Mouse (Mus musculus) liver, embryonic 12.5 days (tissue): Measurements from ENCODE around the gene B3galnt2. TPM values are rescaled to one million over a fixed set of nuclear protein-coding genes. Genes with fewer than 3 reads are reported as not detected.
"Not testable (repeated sequence)": the region's sequence is repeated elsewhere in the genome, so short reads cannot be mapped to it uniquely, and the experiment has no call there.

Source experiments
- ATAC-seq: fragments of 200-750 bp; cut with Nextera tagmentation; 2 replicates; pipeline ENCODE4 v1.8.0; 2017; ENCODE audit warnings: moderate number of reproducible peaks, mild to moderate bottlenecking, moderate library complexity
- H3K27ac ChIP-seq: fragments of 300-500 bp; sonication (generic); 2 replicates; pipeline ENCODE4 v1.5.1; 2016; ENCODE audit warnings: mild to moderate bottlenecking
- H3K27me3 ChIP-seq: fragments of 300-500 bp; sonication (generic); replicated peaks from 2 replicates; pipeline ENCODE4 v1.6.1; 2016; ENCODE audit warnings: mild to moderate bottlenecking, moderate library complexity
- H3K36me3 ChIP-seq: fragments of 300-500 bp; sonication (generic); 2 replicates; pipeline ENCODE4 v1.6.1; 2016; ENCODE audit warnings: mild to moderate bottlenecking, moderate library complexity
- H3K4me1 ChIP-seq: fragments of 300-500 bp; sonication (generic); 2 replicates; pipeline ENCODE4 v1.6.1; 2016
- H3K4me2 ChIP-seq: fragments of 300-500 bp; sonication (generic); 2 replicates; pipeline ENCODE4 v1.6.1; 2016; ENCODE audit warnings: mild to moderate bottlenecking, moderate library complexity
- H3K4me3 ChIP-seq: fragments of 300-500 bp; sonication (generic); 2 replicates; pipeline ENCODE4 v1.5.1; 2016; ENCODE audit warnings: mild to moderate bottlenecking, moderate library complexity
- H3K9ac ChIP-seq: fragments of 300-500 bp; sonication (generic); 2 replicates; pipeline ENCODE4 v1.6.1; 2016; ENCODE audit warnings: mild to moderate bottlenecking, moderate library complexity
- H3K9me3 ChIP-seq: fragments of 300-500 bp; sonication (generic); replicated peaks from 2 replicates; pipeline ENCODE4 v1.6.1; 2016; ENCODE audit warnings: mild to moderate bottlenecking, moderate library complexity
- WGBS: fragments of 180-500 bp; shearing (Covaris S2); methylation state at CpG from one replicate; pipeline ENCODE4 v1.1.7; 2016; ENCODE audit not compliant: insufficient replicate concordance; 5-methylcytosine and 5-hydroxymethylcytosine counted together
- polyA plus RNA-seq: library from polyadenylated mRNA; unstranded; fragments of >200 nt; fragmentation: Nextera tagmentation; extraction: Ambion mirVana; gene quantifications from 2 replicates; pipeline ENCODE4 v1.2.1, GENCODE M21; 2016

B3galnt2 gene
- polyA plus RNA-seq, 1 experiment from 2014 or later, result 44.6 TPM

- Histone ChIP-seq H3K27me3 (no peaks in the 10 kb centered on the region), H3K4me2 (no peak overlapping the region), H3K9ac (no peak overlapping the region), H3K27ac (no peak overlapping the region), H3K9me3 (no peaks in the 10 kb centered on the region), H3K4me1 (peaks cover 35% of the 10 kb centered on the region), H3K36me3 (peaks cover 88% of the 10 kb centered on the region), H3K4me3 (no peak overlapping the region)
- WGBS, result 95% methylated on average over 2 of the region's 2 CpGs
- ATAC-seq, result no peak
Observed at GRCm38 (mm10) chr13:14014001-14014400, 59.7 kb downstream of the B3galnt2 start.

DNA sequence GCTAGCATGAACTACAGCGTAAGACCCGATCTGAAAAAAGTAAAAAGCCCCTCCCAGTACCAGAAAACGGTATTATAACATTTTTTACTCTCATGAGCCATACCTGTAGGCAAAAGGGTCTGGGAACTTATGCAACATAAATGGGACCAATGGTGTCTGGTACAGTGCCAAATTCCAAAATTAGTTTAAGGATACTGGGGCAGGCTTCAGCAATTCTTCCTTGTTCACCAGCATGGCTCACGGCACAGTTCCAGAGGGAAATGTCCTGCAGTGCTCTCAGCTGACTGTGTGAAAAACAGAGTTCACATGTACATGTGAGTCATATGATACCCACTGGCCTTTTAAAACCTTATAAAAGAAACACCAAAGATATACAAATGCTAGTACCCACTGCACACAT, 60.3 kb downstream of the B3galnt2 start:
- Histone ChIP-seq H3K36me3 (peaks cover 88% of the 10 kb centered on the region), H3K4me1 (peaks cover 40% of the 10 kb centered on the region), H3K9me3 (no peaks in the 10 kb centered on the region), H3K4me3 (no peak overlapping the region), H3K27me3 (no peaks in the 10 kb centered on the region), H3K27ac (no peak overlapping the region), H3K4me2 (no peak overlapping the region), H3K9ac (no peak overlapping the region)
- no peak for ATAC-seq
- WGBS, result 86% methylated on average over 4 of the region's 4 CpGs

- Histone ChIP-seq H3K36me3 (peaks cover 83% of the 10 kb centered on the region), H3K4me1 (peaks cover 43% of the 10 kb centered on the region), H3K4me3 (no peak overlapping the region), H3K9me3 (no peaks in the 10 kb centered on the region), H3K9ac (no peak overlapping the region), H3K4me2 (no peak overlapping the region), H3K27ac (no peak overlapping the region), H3K27me3 (no peaks in the 10 kb centered on the region)
- no peak for ATAC-seq
- WGBS, result 77% methylated on average over 6 of the region's 6 CpGs
Observed at GRCm38 (mm10) chr13:14015609-14016008, 61.3 kb downstream of the B3galnt2 start.

DNA sequence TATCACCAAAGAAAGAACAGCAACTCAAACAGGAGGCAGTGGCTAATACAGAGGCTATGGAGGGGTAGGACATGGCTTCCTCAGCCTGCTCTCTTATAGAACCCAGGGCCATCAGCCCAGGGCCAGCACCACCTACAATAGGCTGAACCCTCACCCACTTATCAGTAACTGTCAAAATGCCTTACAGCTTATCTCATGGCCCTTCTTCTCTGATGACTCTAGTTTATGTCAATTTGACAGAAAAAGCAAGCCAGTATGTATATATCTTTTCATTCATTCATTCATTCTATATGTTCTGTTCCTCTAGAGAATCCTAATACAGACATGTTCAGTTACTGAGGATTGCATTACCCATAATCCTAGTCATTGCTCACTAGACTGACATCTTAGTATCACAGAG, 64.0 kb downstream of the B3galnt2 start:
- Histone ChIP-seq H3K4me1 (peaks cover 27% of the 10 kb centered on the region), H3K9ac (peak overlapping the region; percentile 33; the same call in 1 of the 2 replicates), H3K4me2 (peak overlapping the region; percentile 27), H3K9me3 (no peaks in the 10 kb centered on the region), H3K36me3 (peaks cover 61% of the 10 kb centered on the region), H3K4me3 (no peak overlapping the region), H3K27me3 (no peaks in the 10 kb centered on the region), H3K27ac (peak overlapping the region; percentile 80)
- peak; percentile 86 for ATAC-seq

- no peaks in the 10 kb centered on the region for H3K27me3 ChIP-seq
- no peak overlapping the region for H3K9ac ChIP-seq
- peaks cover 27% of the 10 kb centered on the region for H3K4me1 ChIP-seq
- peak overlapping the region; percentile 27 for H3K4me2 ChIP-seq
- H3K4me3 ChIP-seq, result no peak overlapping the region
- H3K9me3 ChIP-seq, result no peaks in the 10 kb centered on the region
- 78% methylated on average over 3 of the region's 3 CpGs for WGBS
- H3K27ac ChIP-seq, result peak overlapping the region; percentile 80
- ATAC-seq, result peak; percentile 46
- H3K36me3 ChIP-seq, result peaks cover 56% of the 10 kb centered on the region
Observed at GRCm38 (mm10) chr13:14018852-14019251, 64.6 kb downstream of the B3galnt2 start.

DNA sequence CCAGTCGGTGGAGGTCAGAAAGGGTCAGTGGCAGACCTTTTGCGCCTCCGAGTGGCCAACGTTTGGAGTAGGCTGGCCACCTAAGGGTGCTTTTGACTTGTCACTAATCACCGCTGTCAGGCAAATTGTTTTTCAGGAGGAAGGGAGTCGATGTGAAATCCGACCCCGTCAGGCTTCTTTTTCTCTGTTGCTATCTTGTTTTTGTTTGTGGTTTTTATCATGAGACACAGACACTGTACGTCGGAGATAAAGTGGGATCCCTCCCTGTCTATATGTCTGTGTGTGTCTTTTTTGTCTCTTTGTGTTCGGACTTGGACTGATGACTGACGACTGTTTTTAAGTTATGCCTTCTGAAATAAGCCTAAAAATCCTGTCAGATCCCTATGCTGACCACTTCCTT, 67.1 kb downstream of the B3galnt2 start:
- 15% methylated on average over 11 of the region's 12 CpGs for WGBS
- peaks cover 33% of the 10 kb centered on the region for H3K4me1 ChIP-seq
- ATAC-seq, result peak; percentile 68
- H3K4me3 ChIP-seq, result peak overlapping the region; percentile 26
- H3K27me3 ChIP-seq, H3K9ac ChIP-seq, H3K9me3 ChIP-seq: not testable (repeated sequence)
- peak overlapping the region; percentile 84; the same call in 1 of the 2 replicates for H3K27ac ChIP-seq
- peaks cover 44% of the 10 kb centered on the region for H3K36me3 ChIP-seq
- peak overlapping the region; percentile 50 for H3K4me2 ChIP-seq

- ATAC-seq, result no peak
- Histone ChIP-seq H3K9ac (no peak overlapping the region), H3K4me3 (no peak overlapping the region), H3K4me2 (no peak overlapping the region), H3K27ac (0 out of 2 replicates have a peak overlapping the region, but pooled peaks have one; percentile 30), H3K36me3 (peaks cover 38% of the 10 kb centered on the region), H3K27me3 (no peaks in the 10 kb centered on the region), H3K9me3 (no peaks in the 10 kb centered on the region), H3K4me1 (peaks cover 34% of the 10 kb centered on the region)
- 92% methylated on average over 6 of the region's 6 CpGs for WGBS
Observed at GRCm38 (mm10) chr13:14025554-14025953, 71.3 kb downstream of the B3galnt2 start.

GRCm38 (mm10) chr13:14026154-14026820, 72.0 kb downstream of the B3galnt2 start:
- Histone ChIP-seq H3K4me1 (peaks cover 41% of the 10 kb centered on the region), H3K4me2 (no peak overlapping the region), H3K4me3 (no peak overlapping the region), H3K9ac (no peak overlapping the region), H3K27ac (peak overlapping the region; percentile 48; the same call in 1 of the 2 replicates), H3K36me3 (peaks cover 38% of the 10 kb centered on the region), H3K27me3 (no peaks in the 10 kb centered on the region), H3K9me3 (no peaks in the 10 kb centered on the region)
- 81% methylated on average over 6 of the region's 6 CpGs for WGBS
- no peak for ATAC-seq

- Histone ChIP-seq H3K27me3 (no peaks in the 10 kb centered on the region), H3K9me3 (no peaks in the 10 kb centered on the region), H3K36me3 (peaks cover 17% of the 10 kb centered on the region), H3K4me1 (peaks cover 86% of the 10 kb centered on the region), H3K4me2 (peak overlapping the region; percentile 56), H3K9ac (peak overlapping the region; percentile 56; the same call in 1 of the 2 replicates), H3K27ac (peak overlapping the region; percentile 94), H3K4me3 (no peak overlapping the region)
- peak; percentile 75 for ATAC-seq
- WGBS, result 22% methylated on average over 5 of the region's 5 CpGs
Observed at GRCm38 (mm10) chr13:14033309-14034072, 79.2 kb downstream of the B3galnt2 start.

GRCm38 (mm10) chr13:14034073-14034348, 79.7 kb downstream of the B3galnt2 start:
- H3K27ac ChIP-seq, result peak overlapping the region; percentile 94
- peak overlapping the region; percentile 56 for H3K4me2 ChIP-seq

GRCm38 (mm10) chr13:14035352-14035751, 81.1 kb downstream of the B3galnt2 start:
- not testable (repeated sequence) for H3K36me3 ChIP-seq, H3K4me3 ChIP-seq, ATAC-seq, H3K27me3 ChIP-seq, H3K9ac ChIP-seq, H3K4me2 ChIP-seq, H3K9me3 ChIP-seq
- 71% methylated on average over 3 of the region's 3 CpGs for WGBS
- peaks cover 79% of the 10 kb centered on the region for H3K4me1 ChIP-seq
- H3K27ac ChIP-seq, result peak overlapping the region; percentile 94

More at GRCm38 (mm10) chr13:14034073-14034348, 79.7 kb downstream of the B3galnt2 start:
- H3K4me1 ChIP-seq, result peaks cover 88% of the 10 kb centered on the region
- ATAC-seq, result peak; percentile 83
- no peak overlapping the region for H3K4me3 ChIP-seq
- no peaks in the 10 kb centered on the region for H3K9me3 ChIP-seq
- H3K27me3 ChIP-seq, result no peaks in the 10 kb centered on the region
- H3K36me3 ChIP-seq, result peaks cover 13% of the 10 kb centered on the region
- peak overlapping the region; percentile 61 for H3K9ac ChIP-seq

- no peaks in the 10 kb centered on the region for H3K9me3 ChIP-seq
- H3K27ac ChIP-seq, result peak overlapping the region; percentile 58
- no peak overlapping the region for H3K9ac ChIP-seq
- no peak overlapping the region for H3K4me3 ChIP-seq
- no peak overlapping the region for H3K4me2 ChIP-seq
- H3K4me1 ChIP-seq, result peaks cover 78% of the 10 kb centered on the region
- ATAC-seq, result no peak
- no peaks in the 10 kb centered on the region for H3K27me3 ChIP-seq
- 85% methylated on average over 11 of the region's 11 CpGs for WGBS
- peaks cover 9% of the 10 kb centered on the region for H3K36me3 ChIP-seq
Observed at GRCm38 (mm10) chr13:14035875-14036630, 81.8 kb downstream of the B3galnt2 start.
